Mouse (Mus musculus) cerebellum, adult 2 months (tissue): Measurements from ENCODE around the gene Rassf6.

Source experiments
- CTCF ChIP-seq: fragments of 200-500 bp; IDR thresholded peaks from 2 replicates; pipeline ENCODE4 v1.5.1; 2011; ENCODE audit warnings: low read depth, mild to moderate bottlenecking, control low read depth, low read length, moderate library complexity, borderline replicate concordance; ENCODE audit not compliant: insufficient read depth
- POLR2A ChIP-seq: fragments of 200-500 bp; IDR thresholded peaks from 2 replicates; pipeline ENCODE4 v1.6.1; 2011; ENCODE audit warnings: low read length, control low read depth, borderline replicate concordance; ENCODE audit not compliant: insufficient read depth

DNA sequence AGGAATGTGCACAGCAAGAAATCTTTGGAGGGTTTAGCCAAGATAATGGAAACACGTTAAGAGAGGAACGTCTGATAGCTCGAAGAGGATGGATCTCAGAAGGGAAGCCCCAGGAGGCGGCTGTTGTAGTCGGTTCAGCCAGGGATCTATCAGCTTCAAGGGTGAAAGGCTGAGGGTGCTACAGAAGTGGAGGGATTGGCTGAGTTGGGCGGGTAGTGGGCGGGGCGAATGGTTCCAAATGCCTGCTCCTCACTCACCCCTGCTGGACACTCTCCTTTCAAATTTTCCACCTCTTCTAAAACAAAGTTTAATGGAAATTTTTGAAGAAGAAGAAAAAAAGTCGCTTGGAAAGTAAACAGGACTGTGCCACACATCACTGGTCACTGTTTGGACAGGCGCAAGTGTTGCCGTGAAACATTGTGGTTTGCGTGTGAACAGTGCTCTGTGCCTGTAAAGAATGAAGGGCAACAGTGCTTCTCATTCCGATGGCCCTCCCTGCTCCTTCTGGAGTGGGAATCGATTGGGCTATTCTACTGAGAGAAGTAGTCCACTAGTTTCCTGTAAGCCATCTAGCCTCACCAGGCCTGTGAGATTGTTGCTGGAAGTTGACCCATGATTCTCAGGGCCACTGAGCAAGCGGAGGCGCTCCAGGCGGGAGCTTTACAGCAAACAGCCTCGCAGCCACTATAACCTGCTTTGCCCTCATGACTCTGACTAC, 15.6 kb downstream of the Rassf6 start:
- TF ChIP-seq POLR2A (no peak), CTCF (no peak)
